Mouse (Mus musculus) cerebellum, adult 11 months (tissue): ENCODE results near the gene Vmac.

Source experiments
- DNase-seq: peaks from one replicate; pipeline ENCODE4 v3.0.0; 2022

The Vmac gene

GRCm38 (mm10) chr17:56738221-56738620 lies 20.4 kb upstream of the Vmac start:
- no peak for DNase-seq

DNA sequence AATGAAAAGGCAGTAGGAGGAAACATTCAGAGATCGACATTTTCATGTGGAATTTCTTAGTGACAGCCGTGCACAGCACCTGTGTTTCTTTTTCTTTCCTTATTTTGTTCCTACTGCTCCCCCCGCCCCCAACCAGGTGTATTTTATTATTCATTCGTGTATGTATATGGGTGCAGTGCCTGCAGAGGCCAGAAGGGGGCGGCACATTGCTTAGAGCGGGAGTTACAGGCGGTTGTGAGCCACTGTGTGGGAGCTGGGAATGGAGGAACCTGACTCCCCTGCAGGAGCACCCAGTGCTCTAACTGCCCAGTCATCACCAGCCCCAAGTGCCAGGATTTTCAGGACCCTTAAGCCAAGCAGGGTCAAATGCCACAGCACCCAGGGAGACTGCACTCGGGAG lies 18.7 kb upstream of the Vmac start:
- no peak for DNase-seq

GRCm38 (mm10) chr17:56729656-56730055 lies 11.8 kb upstream of the Vmac start:
- DNase-seq = no peak

- DNase-seq = no peak
These were observed 11.3 kb upstream of the Vmac start for GRCm38 (mm10) chr17:56729151-56729550.

DNA sequence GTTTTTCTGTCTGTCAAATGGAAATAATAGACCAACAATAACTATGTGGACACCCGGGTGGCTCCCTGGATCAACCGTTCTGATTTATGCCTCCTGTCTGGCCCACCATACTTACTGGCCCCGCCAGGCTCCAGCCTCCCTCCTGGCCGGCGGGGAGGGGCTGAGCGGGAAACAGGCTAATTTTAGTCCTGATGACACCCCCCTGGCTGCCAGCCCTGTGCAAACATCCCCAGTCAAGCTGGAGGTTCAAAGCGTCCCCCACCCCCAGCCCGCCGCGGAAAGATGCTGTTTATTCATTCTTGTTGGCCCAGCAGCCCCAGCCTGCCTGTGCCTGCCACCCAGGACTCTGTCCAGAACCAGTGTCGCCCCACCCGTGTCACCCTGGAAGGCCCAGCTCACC lies 10.3 kb upstream of the Vmac start:
- no peak for DNase-seq

- DNase-seq = no peak
These were observed 9.8 kb upstream of the Vmac start for GRCm38 (mm10) chr17:56727659-56728058.

- DNase-seq = no peak
These were observed 9.3 kb upstream of the Vmac start for GRCm38 (mm10) chr17:56727029-56727649.

DNA sequence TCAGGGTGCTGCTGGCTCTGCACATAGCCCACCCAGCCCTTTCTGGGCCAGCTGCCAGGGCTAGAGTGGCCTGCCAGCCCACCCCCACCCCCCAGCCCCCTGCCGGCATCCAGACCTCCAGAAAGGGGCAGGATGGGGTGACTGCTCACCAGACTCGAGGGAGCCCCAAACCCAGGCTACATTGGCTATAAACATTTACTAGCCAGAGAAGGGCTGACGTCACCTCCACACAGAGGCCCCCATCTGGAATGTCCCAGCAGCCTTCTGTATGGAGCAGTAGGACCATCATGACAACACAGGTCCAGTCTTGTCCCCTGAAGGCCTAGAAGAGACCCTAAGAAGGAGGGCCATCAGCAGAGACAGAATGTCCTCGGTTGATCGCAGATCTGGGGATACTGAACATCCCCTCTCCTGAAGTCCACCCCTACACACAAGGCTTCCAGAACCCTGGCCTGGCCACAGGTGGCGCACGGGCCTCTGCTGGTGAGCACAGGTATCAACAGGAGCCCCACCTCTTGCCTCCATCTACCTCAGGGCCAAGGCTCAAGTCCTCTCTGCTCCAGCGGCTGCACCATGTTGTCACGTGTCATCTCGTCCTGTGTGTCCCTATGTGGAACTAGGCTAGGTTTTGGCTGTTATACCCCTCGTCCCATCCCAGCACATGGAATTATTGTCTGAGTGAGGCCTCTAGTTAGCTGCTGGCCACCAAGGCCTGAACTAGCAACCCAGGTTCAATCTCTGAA lies 5.8 kb upstream of the Vmac start:
- no peak for DNase-seq

GRCm38 (mm10) chr17:56722441-56722840 lies 4.6 kb upstream of the Vmac start:
- DNase-seq = no peak

- DNase-seq = peak; percentile 95
These were observed 1.0 kb downstream of the Vmac start for GRCm38 (mm10) chr17:56716655-56717362.

GRCm38 (mm10) chr17:56715914-56716654 lies 1.7 kb downstream of the Vmac start:
- DNase-seq = no peak

DNA sequence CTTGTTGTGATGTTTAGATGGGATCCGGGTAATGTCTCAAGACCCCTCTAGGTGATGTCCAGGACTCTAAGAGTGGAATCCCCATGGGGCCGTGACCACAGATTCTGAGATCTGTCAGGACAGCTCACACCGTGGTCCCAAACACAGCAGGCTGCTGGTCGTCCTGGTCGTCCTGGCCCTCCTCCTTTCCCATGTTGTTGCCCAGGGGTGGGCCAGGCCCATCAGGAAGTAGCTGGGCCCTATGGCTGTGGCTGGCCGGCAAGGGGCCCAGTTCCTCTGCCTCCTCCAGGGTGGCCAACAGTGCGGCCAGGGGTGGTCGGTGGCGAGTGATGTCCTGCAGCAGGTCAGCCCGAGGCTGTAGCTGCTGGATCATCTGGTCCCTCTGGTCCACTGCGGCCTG lies 2.5 kb downstream of the Vmac start:
- DNase-seq = peak; percentile 38

GRCm38 (mm10) chr17:56709708-56710107 lies 8.1 kb downstream of the Vmac start:
- no peak for DNase-seq

GRCm38 (mm10) chr17:56708692-56709091 lies 9.1 kb downstream of the Vmac start:
- DNase-seq = no peak

DNA sequence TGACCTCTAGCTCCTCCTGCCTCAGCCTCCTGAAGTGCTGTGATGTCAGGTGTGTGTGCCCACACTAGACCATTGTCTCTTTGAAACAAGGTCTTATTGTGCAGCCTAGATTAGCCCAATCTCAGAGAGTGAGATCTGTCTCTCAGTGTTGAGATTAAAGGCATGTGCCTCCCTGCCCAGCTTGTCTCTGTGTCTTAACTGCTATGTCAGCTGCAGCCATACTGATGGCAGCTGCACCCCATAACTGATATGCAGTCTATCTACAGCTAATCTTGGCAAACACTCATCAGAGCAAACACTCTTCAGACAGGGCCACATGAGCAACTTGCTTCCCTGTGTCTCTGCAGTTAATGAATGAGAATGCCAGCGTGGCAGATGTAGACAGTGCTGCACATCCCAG lies 11.3 kb downstream of the Vmac start:
- DNase-seq = no peak

DNA sequence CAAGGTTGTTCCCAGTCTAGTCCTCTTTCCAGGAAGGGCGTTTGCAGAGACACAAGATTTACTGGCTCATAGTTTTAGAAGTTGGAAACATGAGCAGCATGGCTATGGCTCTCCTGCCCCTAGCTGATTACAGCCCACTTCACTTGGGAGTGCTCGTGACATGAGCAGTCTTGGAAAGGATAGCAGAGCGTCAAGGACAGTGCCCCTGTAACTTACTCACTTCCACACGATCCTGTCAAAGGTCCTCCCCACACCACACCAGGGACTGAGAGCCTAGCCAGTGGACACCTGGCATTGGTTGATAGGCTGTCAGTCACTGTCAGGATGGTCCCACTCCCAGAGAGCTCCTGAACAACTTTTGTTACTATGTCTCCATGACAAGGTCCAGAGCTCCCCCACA lies 14.8 kb downstream of the Vmac start:
- no peak for DNase-seq

DNA sequence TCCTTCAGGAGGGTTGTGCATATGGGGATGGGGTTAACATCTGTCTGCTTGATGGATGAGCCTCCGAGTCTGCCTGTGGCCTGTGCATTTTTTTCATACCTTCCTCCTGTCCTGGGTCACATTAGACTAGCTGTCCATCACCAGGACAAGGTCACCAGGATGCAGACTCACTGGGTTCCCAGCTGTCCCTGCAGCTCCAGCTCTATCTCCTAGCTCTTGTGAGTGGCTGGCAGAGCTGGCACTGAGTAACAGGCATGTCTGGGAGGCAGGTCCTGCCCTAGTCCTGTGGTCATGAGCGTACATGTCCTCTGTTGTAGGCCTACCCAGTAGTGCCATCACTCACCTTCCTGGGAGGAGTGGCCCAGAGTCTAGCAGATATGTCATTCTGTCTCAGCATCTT lies 17.4 kb downstream of the Vmac start:
- DNase-seq = no peak

- DNase-seq = peak; percentile 83
These were observed 23.9 kb downstream of the Vmac start for GRCm38 (mm10) chr17:56693851-56694310.

GRCm38 (mm10) chr17:56693395-56693794 lies 24.4 kb downstream of the Vmac start:
- DNase-seq = no peak

DNA sequence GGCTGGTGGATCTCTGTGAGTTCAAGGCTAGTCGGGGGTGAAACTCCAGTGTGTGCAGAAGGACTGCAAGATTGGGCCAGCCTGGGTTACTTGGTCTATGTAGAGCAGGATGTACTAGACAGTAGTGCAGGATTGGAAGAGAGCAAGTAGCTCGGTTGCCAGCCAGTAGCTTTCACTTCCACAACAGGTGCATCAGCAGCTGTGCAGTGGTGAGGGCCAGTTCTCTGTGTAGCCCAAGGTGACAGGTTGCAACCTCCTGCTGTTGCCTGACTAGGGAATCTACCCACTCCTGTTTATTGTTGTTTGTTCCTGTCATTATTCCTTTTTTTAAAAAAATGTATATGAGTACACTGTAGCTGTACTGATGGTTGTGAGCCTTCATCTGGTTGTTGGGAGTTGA lies 29.1 kb downstream of the Vmac start:
- no peak for DNase-seq

DNA sequence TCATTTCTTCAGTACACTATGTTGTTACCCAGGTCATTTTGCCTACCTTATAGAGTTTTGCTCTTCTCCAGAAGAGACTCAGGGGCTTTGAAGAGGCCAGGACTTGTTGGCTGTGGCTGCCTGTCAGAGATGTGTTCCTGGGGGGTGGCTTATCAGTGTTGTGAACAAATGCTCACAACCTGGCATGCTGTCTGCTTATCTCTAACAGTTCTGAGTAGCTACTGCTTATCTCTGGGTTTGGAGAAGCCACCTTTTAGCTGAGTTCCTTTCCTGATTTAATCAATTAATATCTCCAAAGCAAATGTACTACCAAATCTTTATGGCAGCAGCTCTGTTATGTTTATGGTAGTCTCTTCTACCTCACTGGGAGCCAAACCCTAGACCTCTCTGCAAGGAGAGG lies 29.8 kb downstream of the Vmac start:
- no peak for DNase-seq

DNA sequence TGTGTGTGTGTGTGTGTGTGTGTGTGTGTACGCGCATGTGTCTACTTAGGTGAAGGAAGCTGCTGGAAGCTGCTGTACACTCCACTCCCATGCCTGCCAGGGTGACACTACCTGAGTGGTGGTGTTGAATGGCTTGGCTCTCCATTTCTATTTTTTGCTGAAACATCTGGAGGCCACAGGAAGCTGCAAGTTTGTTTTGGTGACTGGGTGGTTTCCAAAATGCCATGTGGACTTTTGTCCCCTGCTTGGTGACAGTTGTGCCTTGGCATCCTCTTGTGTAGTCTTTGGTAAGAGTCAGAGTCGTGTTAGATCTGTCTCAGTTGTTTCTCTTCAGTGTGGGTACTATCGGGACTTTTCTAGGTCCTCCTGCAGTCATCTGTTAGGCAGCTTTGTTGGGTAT lies 31.0 kb downstream of the Vmac start:
- no peak for DNase-seq

DNA sequence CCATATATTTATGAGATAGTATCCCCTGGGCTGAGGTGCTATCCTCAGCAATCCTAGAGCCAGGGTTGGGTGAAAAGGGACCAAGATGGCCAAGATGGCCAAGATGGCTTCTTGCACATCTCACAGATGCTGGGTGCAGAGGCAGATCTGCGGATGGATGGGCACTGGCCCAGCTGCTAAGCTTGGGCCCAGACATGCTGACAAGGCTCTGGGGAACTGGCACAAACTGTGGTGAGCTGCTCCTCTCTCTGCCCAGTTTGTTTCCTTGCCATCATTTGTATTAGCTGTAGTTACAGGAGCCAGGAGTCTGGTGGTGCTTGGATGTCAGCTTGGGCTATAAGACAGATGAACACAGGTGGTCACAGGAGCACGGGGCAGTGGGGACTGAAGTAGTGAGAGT lies 33.2 kb downstream of the Vmac start:
- no peak for DNase-seq
